Mouse (Mus musculus) layer of hippocampus, postnatal 25 days (tissue): ENCODE data around the gene Otud3. TPM values are rescaled to one million over a fixed set of nuclear protein-coding genes. Genes with fewer than 3 reads are reported as not detected.

Source experiments
- DNase-seq, 2 experiments: peaks; one replicate each; pipeline ENCODE4 v3.0.0; 2022; ENCODE audit warnings: mixed read lengths in 2 of 2, low spot score in 1 of 2; ENCODE audit errors: extremely low spot score in 1 of 2
- total RNA-seq, 2 experiments: library from RNA; stranded (reverse); gene quantifications; 2 replicates each; pipeline ENCODE4 v1.2.3; 2021

Gene Otud3
- 10 to 100 TPM in 1 of 2 experiments, 1 to 10 TPM in 1; 9.3 to 13.2 TPM for total RNA-seq

DNA sequence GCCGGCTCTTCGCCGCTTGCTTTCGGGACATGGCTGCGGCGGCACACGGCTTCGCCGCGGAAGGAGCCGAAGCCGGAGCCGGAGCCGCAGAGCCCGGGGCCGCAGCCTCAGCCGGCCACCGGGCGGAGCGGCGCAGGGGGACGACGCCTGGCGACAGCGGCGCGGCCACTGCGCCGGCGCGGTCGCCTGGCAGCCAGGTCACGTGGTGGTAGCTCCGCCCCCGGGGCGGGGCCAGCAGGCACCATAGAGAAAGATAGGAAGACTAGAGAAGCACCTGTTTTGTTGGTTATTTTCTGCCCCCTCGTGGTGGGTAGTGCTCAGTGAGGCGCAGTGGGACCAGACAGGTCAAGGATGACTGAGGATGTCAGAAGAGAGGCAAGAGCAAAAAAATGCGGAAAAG, at the start of gene Otud3:
TSS of gene Otud3 (minus strand) at position 149 of the 400 bp plus-strand sequence.
- peak; percentile 84 to 85 for DNase-seq

DNA sequence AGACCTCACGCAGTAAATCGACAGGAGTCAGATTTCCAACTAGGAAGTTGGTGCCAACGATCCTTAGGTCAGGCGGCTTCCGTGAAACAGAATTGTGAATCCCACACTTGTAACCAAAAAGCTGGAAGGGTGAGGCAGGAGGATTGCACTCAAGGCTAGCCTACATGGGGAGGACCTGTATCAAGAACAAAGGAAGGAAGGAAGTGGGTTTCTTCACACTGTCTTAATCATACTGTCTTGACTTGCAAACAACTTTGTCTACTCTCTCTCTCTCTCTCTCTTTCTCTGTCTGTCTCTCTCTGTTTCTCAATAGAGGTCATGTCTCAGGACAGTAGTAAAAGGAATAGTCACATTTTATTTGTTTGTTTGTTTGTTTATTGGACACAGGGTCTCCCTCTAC, 49.0 kb upstream of the Otud3 start:
- DNase-seq = no peak

DNA sequence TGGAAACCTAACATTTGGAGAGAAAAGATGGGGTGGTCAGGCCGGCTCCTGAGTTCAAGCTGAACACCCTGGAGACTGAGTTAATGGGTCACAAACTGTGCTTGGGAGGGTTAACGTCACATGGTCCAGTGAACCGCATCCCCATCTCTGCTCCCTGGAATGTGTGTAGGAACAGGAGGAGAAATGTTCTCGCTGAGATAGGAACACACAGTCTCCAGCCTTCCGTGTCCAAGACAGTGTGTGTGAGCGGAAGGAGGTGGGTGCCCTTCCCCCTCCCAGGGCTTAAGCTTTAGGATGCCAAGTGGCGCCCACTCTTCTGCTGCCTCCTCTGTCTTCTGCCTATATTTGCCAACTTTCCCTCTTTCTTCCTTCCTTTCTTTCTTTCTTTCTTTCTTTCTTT, 46.2 kb upstream of the Otud3 start:
- DNase-seq = no peak

DNA sequence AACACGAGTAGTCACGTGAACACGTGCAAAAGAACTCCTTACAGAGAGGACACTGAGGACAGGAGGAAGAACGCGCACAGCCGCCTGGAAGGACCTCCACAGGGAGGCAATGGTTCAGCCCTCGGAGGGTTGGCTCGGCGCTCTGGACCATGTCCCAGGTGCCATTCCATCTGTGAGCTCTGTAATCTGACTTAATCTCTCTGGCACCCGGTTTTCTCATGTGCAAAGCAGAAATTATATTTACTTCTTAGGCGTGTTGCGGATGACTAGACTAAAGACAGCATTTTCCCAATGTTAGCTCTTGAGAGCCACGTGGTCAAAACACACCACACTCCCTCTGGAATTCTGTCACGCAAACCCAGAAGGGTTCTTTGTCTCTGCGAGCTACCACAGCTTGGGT, 45.4 kb upstream of the Otud3 start:
- DNase-seq = no peak

DNA sequence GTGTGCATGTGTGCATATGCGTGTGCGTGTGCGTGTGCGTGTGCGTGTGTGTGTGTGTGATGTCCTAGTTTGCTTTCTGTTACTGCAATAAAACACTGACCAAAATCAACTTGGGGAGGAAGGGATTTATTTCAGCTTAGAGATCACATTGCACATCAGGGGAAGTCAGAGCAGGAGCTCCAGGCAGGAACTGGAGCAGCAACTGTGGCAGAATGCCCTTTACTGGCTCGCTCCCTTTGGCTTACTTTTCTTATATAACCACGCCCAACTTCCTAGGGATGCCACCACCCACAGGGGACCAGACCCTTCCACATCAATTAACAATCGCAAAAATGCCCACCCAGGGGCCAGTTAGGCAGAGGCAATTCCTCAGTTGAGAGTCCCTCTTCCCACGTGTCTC, 44.9 kb upstream of the Otud3 start:
- no peak for DNase-seq

DNA sequence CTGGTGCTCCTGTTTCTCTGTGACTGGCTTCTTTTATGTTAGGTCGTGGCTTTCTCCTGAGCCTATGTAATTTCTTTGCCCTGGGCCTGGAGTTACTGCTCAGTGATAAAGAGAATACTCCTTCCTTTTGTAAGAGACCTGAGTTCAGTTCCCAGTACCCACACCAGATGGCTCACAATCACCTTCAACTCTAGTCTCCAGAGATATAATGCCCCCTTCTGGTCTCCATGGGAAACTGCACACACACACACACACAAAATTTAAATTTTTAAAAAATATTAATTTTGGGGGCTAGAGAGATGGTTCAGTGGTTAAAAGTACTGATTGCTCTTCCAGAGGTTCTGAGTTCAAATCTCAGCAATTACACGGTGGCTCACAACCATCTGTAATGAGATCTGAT, 34.5 kb upstream of the Otud3 start:
- DNase-seq = no peak

DNA sequence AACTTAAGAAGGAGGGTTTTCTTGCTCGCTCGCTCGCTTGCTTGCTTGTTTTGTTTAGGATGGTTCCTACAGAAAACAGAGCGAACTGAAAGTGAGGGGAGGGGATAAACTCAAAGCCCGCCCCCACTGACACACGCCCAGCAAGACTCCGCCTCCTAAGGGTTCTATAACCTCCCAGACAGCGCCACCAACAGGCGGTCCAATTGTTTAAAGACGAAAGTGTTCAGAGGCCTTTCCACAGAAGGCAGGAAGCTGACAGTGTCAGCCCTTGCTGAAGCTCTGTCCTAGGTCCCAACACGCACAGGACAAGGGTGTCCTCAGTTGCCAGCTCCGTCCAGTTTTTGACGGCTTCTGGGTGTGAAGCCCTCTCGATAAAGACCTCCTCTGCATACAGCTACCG, 30.0 kb upstream of the Otud3 start:
- DNase-seq = peak in 1 of 2 experiments; percentile 52

DNA sequence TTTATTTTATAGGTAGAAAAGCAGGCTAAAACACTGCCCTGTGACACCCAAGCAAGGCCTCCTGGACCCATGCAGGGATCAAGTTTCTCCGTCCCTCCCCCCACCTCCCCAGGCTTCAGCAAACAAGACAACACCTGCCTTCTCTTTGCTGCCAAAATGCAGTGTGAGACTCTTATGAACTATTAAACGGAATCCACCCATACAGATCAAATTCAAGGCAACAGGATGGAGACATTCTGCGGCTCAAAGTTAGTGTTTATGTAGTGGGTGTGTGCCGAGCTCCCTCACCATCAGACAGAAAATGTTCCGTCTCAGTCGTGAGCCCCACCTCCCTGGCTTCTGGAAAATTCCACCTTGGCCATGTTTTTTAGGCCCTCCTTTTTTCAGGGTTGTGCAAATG, 28.2 kb upstream of the Otud3 start:
- DNase-seq = no peak

DNA sequence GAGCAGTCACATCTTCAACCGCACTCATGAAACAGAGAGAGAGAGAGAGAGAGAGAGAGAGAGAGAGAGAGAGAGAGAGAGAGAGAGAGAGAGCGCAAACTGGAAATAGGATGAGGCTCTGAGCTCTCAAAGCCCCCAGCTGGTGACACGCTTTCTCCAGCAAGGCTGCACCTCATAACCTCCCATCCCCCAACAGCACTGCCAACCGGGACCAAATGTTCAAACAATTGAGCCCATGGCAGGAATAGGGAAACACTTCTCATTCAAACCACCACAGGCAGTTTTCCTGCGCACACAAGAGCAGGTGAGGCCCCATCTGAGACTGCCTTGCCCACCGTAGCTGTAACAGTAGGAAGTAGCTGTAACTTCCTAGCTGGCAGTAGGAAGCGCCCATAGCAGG, 27.7 kb upstream of the Otud3 start:
- DNase-seq = no peak

DNA sequence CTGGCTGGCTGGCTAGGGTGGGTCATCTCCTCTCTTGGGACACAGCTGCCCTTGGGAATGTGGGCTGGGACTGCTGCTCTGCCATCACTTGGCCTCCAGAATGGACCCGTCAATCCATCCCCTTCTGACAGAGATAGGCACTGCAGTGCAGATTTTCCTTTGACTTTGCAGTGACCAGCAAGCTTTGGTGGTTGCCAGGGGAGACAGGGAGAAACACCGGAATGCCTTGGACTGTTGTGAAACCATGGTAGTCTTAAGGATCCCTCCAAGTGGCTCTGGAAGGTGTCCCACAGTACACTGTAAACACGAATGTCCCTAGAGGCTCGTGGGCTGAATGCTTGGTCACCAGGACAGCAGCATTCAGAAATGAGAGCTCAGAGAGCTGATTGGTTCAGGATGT, 25.7 kb upstream of the Otud3 start:
- no peak for DNase-seq

DNA sequence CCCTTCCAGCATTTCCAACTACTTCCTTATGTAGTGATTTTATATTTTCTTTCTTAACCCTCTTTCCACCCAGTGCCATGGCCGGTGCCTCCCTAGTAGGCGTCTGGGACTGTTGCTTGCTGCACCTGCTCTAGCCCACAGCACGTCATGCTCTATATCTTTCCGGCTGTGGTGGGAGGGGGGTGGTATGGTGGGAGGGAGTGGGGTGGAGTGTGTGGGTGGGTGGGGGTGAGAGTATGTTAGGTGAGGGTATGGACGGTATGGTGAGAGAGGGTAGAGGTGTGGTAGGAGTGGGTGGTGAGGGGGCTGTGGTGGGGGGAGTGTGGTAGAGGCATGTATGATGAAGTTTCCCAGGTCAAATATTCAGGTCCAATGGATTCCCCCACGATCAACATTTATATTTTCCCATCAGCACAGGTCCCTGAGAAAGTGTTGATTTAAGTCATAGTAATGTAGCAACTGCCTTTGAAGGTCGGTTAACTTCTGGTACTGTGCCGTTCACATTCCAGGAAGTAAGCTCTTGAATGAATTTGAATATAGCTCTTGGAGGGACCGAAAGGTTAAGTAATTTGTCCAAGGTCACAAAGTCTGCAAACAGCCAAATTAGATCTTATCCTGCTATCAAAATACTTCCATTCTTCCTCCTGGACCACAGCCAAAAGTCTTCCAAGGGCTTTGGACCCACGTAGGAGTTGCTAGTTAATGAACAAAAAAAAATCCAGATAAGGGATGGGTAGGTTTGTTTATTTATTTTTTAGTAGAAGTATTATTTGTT, 24.9 kb upstream of the Otud3 start:
- DNase-seq = no peak

DNA sequence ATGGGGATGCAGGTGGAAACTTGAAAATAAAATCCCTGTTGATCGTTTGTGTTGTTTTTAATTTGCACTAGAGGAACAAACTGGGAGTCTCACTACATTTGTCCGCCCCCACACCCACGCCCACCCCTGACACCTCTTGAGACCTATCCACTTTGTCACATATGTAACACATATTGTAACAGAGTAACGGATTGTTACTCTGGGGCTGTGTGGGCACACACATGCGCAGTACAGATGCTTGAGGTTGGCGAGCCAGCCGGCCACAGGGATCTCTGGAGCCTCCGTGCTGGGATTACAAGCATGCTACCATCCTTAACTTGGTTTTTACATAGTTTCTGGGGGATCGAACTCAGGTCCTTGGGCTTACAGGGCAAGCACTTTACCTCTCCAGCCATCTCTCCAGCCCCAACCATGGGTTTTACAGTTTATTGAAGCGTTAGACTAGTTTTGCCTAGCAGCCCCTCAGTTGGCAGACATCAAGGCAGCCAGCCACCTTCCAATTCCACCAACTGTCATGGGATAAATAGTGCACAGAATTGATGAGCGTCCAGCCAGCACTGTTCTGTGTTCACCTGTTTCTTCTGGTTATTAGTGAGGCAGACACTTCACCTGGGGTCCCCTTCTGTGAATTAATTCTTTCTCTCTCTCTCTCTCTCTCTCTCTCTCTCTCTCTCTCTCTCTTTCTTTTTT, 20.9 kb upstream of the Otud3 start:
- DNase-seq = no peak

DNA sequence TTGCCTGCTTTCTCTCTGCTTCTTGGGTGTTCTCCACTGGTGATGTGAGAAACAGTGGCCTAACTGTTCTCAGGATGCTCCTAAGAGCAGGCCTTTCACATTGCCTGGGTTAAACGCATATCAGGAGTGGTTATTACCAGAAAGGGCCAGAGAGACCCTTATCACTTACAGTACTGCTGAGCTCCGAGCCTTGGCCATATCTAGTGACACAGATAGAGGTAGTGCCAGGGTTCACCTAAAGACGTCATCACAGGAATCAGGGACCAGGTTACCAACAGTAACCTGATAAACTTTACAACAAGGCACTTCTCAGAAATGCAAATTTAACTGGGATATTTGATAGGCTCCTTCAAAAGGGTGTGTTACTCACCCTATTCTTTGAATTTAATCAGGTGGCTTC, 20.1 kb upstream of the Otud3 start:
- DNase-seq = no peak

DNA sequence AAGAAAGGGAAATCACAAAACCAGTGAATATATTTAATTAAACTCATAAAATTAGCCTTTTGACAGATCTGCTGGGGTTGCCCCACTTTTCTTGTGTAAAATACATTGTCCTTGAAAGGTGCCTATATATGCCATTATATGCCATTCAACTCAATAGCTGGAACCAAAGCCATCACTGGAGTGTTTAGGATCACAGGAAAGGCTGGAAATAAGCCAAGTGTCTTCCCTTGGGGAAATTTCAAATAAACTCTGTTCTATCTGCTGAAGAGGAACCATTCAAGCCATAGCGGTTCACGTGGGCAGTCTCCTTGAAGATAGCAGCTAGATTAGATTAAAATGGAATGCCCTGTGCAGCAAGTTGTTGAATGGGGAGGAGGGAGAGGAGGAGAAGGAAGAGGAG, 11.8 kb upstream of the Otud3 start:
- no peak for DNase-seq

DNA sequence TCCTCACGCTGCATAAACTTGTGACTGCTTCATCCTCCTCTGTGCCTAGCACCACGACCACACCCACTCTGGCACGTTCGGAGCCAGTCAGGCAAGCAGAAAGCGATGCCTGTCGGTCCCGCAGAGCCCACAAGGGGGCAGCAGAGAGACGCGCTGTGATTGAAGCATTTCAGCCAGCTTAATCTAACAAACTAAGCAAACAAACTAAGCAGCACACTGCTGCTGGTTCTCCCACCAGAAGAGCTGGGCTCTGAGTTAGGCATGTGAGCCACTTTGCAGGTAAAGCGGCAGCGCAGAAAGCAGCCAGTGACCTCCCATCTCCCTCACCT, 8.3 kb upstream of the Otud3 start:
- peak; percentile 100 for DNase-seq

DNA sequence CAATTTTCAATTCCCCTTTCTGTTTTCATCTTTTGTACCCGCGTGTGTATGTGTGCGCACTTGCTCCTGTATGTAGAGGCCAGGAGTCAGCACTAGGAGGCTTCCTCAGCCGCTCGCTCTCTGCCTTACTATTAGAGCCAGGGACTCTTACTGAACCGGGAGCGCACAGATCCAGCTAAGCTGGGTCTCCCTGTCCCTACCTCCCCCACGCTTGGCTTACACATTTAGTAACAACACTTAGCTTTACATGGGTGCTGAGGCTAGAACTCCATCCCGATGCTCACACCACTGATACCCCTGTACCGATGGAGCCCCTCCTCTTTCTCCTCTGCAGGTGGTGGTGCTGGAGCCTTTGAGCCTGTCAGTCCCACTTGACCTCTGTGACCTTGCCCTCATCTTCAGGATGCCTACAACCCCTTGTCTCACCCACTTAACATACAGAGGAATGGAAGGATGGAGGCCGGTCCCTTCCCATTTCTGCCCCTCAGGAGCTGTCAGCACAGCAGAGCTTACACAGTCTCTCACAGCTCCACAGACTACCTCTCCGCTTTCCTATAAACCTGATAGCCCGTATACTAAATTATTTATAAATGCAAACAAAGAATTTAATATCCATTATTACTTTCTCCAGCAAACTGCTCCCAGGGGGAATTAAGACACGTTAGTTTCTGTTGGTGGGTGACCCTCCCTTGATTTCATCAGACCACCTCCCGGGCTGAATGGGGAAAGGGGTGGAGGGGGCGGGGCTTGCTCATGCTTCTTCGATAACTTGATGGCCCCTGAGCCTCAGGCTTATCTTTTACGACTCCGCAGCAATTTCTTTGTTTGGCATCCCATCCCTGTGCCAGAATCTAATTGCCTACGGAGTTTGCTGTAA, 7.7 kb upstream of the Otud3 start:
- no peak for DNase-seq

DNA sequence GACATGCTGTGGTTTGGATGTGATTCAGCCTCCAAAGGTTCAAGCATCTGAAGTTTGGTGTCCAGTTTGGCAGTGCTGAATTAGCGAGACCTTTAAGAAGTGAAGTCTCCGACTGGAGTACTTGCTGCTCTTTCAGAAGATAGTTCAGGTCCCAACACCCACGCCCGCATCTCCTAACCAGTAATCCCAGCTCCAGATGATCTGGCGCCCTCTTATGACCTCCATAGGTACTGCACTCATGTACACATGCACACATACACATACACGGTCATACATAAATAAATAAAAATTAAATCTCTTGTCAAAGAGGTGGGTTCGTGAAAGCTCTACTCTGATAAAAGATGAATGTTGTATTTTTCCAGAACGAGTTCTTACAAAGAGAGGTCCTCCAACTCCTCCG, 3.5 kb upstream of the Otud3 start:
- DNase-seq = no peak

DNA sequence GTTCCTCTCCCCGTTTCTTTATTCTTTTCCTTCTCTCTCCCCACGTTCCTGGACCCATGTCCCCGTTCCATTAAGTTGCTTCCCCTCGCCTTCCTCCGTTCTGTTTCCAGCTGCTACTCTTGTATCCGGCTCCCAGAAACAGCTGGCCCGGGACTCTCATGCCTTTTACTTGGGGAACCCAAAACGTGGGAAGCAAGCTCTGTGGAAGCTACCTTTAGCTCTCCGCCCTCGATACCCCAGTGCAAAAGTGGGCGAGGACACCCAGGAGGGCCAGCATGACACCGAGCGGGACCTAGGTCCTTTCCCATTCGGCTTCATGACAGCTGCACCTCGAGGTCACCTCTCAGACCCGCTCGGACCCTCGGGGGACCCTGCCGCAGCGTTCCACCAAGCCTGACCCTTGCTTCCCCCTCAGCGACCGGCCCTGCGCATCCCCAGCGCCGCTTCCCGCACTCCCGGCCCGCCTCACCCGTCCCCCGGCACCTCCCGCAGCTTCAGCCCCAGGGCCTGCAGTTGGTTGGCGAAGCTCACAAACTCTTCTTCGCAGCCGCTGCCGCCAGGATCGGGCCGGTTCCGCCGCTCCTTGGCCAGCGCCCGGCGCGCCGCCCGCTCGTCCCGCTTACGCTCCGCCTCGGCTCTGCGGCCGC, 481 bp downstream of the Otud3 start:
- no peak for DNase-seq

DNA sequence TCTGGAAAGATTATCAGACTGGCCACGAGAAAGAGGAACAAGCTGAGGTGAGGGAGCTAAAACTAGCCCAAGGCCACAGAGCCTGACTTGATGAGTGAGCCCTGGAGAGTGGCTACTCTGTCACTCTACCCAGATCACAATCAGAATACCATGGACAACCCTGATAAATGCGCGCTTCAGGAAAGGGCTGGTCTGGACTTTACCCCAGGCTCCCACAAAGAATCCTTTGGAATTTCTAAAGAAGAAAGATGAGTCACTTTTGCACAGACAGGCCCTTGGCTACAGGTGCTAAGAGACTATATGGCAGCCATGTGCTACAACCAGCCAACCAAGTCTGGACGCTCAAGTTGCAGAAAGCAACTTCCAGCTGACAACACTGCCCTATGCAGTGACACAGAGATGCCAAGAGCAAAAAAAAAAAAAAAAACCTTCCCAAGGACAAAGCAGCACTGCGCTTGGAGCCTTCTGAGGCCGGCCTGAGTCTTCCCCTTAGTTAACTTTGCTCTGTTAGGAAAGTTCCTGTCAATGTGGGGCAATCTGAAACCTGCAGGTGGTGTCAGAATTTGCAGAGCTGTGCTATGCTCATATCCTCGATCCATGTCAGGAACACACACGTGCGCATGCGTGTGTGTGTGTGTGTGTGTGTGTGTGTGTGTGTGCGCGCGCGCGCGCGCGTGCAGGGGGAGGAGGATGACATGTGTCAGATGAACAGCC, 8.0 kb downstream of the Otud3 start:
- DNase-seq = no peak

DNA sequence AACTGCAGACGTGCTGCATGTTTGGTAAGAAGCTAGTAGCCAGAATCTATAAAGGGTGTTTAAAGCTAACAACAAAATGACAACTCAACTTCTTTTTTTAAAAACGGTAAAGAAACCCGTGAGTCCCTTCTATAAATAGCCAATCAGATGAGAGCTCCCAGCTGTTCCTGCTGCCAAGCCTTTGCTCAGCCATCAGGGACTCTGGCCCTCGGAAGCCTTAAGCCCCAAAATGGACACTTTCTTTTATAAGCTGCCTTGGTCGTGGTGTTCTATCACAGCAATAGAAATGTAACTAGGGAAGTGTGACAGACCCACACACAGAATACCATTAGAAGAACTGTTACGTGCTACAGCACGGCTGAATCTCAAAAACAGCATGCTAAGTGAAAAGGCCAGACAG, 14.4 kb downstream of the Otud3 start:
- no peak for DNase-seq
